Mouse (Mus musculus): ENCODE results near the gene Pick1. TPM values are rescaled to one million over a fixed set of nuclear protein-coding genes. Genes with fewer than 3 reads are reported as not detected.
A peak's percentile ranks its signal among the peaks of the same experiment; 100 is the strongest.
"Not testable (repeated sequence)": the region's sequence is repeated elsewhere in the genome, so short reads cannot be mapped to it uniquely, and the experiment has no call there.

Pick1 gene
- total RNA-seq, 4 experiments from 2014 or later: 23.5 to 29.8 (median 27.3) TPM

DNA sequence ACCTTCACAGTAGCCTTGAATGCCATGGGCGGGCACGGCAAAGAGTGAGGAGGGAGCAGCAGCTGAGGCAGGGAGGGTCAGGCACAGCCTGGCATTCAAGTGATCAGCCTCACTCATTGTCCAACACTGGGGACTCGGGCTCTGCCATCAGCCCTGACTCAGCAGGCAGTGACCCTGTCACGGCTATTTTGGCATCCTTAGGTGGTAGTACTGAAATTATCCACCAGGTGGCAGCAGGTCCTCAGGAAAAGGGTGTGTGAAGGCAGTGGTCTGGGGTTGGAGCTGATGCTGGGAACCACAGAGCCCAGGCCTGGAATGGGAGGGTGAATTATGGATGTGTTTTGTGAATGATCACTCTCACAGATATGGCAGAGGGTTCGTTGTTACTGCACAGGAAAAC lies 4.3 kb upstream of the Pick1 start:
- DNase-seq (ENCODE audit: low spot score): peak; percentile 92

DNA sequence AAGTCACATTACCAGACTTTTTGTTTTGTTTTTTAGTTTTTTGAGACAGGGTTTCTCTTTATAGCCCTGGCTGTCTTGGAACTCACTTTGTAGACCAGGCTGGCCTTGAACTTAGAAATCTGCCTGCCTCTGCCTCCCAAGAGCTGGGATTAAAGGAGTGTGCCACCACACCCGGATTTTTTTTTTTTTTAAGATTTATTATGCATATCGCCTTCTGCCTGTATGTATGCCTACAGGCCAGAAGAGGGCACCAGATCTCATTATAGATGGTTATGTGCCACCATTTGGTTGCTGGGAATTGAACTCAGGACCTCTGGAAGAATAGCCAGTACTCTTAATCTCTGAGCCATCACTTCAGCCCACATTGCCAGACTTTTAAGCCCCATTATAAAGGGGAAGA lies 3.2 kb upstream of the Pick1 start:
- DNase-seq (ENCODE audit: low spot score): not testable (repeated sequence)

DNA sequence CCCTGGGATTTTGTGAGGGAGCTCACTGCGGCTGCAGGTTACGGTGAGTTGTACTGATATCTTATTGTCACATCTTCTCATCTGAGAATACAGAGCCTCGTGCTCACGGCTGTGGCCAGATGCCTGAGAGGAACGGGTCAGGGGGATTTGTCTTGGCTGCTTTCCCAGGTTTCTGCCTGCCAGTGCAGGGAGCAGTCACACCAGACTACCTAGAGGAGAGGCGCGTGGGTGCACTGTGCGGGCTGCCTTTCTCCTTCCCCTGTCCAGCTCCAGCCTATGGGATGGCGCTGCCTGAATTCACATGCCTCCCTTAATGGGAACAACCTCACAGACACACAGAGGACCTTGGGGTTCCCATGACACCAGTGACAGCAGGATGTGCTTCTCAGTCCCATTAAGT lies 6.3 kb downstream of the Pick1 start:
- DNase-seq (ENCODE audit: low spot score): no peak

GRCm38 (mm10) chr15:79238036-79238435 lies 9.1 kb downstream of the Pick1 start:
- DNase-seq (ENCODE audit: low spot score): no peak

DNA sequence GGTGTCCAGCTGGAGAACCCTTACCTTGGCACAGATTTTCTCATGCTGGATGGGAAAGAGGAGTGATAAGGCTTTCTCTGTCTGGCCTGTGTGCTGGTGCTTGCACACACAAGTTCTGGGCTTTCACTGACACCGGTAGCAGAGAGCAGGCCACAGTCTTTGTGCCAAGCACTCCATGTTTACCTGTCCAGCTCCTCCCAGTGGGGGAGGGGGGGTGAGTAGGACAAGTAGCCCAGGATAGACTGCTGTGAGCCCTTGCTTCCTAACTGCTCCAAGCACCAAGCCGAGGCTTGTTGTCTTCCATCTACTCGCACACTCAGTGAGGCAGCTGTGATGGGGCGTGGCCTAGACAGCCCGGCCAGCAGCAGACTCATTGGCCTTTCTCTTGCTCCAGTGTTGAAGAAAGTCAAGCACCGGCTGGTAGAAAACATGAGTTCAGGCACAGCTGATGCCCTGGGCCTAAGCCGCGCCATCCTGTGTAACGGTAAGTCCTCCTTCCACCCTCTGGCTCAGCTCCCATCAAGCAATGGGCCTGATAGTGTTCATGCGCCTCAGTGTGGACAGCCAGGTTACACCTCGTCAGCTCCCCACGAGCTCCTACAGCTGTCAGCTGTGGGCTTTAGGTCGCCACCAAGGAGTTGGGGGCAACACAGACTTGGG lies 13.7 kb downstream of the Pick1 start:
- no peak for DNase-seq (ENCODE audit: low spot score)

GRCm38 (mm10) chr15:79243234-79244042 lies 14.5 kb downstream of the Pick1 start:
- peak; percentile 96 for DNase-seq (ENCODE audit: low spot score)

DNA sequence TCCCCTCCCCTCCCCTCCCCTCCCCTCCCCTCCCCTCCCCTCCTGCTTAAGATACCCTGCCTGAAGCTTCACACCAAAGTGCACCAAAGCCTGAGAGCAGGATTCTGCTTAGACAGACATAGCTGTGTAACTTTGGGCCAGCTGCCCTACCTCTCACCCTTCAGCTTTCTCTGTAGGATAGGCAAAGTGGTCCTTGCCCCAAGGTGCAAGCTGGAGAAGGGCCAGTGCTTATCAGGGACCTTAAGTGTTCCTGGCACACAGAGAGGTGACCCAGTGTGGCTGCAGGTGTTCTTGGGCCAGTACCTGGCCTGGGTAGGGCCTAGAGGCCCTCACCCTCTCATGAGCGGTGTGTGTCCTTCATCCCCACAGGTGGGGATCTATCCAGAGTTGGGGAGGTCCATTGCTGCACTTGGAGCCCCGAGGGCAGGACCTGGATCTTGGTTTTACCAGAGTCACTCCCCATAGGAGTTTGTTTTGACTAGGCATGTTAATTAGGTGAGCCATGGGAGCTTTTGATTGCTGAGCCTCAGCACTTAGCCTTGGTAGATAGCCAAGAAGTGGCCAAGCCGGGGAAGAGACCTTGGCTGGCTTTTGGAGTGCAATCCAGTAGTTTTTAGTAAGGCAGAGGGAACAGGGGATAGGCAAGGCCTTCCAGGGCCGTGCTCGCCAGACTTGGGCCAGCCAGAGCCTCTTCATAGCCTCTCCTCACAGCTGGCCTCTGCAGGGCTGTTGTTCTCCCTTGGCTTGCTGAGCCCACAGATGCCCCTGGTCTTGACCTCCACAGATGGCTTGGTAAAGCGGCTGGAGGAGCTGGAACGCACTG lies 15.3 kb downstream of the Pick1 start:
- no peak for DNase-seq (ENCODE audit: low spot score)

DNA sequence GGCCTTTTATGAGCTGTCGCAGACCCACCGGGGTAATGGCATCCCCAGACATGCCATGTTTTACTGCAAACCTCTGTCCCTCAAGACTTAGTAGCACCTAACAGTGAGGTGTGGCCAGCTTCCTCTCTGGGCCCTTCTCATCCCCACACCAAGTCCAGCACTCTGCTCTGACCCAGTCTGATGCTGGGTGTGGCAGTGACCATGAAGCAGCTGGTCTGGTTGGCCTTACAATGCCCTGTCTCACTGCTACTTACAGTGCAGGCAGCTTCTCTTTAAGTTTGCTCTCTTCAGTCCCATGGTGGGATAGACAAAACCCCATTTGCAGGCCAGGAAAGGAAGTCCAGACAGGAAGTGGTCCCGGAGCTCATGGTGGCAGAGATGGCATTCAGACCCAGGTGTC lies 16.3 kb downstream of the Pick1 start:
- DNase-seq (ENCODE audit: low spot score): no peak

DNA sequence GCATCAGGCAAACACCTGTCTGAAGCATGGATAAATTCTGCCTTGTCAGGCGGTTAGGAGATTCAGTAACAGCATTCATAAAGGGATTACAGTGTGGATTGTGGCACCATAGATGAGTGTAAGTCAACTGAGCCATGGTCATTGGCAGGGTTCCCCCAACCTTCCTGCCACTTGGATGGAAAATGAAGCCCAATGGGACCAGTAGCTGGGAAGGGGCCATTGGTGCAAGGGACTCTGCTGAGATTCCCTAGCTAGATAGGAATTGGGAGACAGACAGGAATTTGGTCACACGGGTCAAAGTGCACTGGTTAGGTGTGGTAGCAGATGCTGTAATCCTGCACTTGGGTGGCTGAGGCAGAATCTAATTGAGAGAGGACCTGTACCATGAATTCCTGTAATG lies 21.3 kb downstream of the Pick1 start:
- DNase-seq (ENCODE audit: low spot score): no peak

GRCm38 (mm10) chr15:79251168-79251567 lies 22.2 kb downstream of the Pick1 start:
- no peak for DNase-seq (ENCODE audit: low spot score)

GRCm38 (mm10) chr15:79251781-79252491 lies 23.0 kb downstream of the Pick1 start:
- DNase-seq (ENCODE audit: low spot score): no peak

- no peak for DNase-seq (ENCODE audit: low spot score)
Observed at GRCm38 (mm10) chr15:79252580-79252979, 23.6 kb downstream of the Pick1 start.

GRCm38 (mm10) chr15:79254661-79255060 lies 25.7 kb downstream of the Pick1 start, which contains the start of gene Slc16a8:
Slc16a8 (minus strand) TSS chr15:79254761.
- DNase-seq (ENCODE audit: low spot score): no peak

- DNase-seq (ENCODE audit: low spot score): no peak
Observed at GRCm38 (mm10) chr15:79258521-79258920, 29.5 kb downstream of the Pick1 start.

- DNase-seq (ENCODE audit: low spot score): no peak
Observed at GRCm38 (mm10) chr15:79261095-79261725, 32.2 kb downstream of the Pick1 start.

DNA sequence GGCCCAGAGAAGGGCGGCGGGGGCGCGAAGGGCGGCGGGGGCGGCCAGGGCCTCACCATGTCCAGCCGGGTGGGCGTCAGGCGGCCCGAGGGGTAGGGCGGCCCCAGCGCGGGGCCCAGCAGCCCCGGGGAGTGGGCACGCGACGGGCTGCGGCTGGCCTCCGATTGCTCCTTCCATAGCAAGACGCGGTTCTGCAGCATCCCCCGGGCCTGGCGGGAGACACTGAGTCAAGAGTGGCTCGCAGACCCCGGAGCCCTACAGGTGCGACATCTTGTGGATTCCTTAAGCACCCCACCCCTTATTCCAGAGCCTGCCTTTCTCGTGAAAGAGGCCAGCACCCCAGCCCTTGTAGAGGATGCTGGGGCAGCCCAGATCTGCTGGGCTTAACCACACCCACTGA lies 32.8 kb downstream of the Pick1 start:
- DNase-seq (ENCODE audit: low spot score): no peak

DNA sequence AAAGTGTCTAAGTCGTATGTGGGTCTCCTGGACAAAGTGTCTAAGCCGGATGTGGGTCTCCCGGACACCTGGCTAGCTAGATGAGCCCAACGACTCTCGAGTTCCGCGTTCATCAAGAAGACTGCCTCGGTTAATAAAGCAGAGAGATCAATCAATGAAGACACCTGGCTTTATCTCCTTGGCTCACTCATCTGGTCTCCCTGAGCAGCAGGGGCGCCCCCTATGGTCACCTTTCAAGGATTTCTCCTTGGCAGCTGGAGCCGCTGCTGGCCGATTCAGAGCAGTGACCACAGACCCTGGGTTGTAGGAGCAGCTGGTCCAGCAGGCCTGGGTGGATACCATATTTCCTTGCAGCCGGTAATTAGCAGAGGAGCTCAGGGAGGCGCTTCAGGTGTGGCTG lies 33.4 kb downstream of the Pick1 start:
- DNase-seq (ENCODE audit: low spot score): no peak

- no peak for DNase-seq (ENCODE audit: low spot score)
Observed at GRCm38 (mm10) chr15:79262786-79263309, 33.9 kb downstream of the Pick1 start.

- no peak for DNase-seq (ENCODE audit: low spot score)
Observed at GRCm38 (mm10) chr15:79263726-79264125, 34.8 kb downstream of the Pick1 start.

DNA sequence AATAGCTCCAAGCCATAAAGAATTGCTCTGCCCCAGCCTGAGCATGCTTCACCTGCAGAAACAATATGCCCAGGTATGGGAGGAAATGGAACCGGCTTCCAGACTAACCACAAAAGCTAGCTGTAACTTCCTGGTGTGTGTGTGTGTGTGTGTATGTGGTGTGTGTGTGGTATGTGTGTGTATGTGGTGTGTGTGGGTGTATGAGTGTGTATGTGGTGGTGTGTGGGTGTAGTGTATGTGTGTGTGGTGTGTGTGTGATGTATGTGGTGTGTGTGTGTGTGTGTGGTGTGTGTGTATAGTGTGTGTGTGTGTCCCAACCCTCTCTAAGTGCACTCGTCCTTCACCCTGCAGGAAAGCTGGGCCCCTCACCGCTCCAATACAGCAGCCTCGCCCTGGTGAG lies 36.4 kb downstream of the Pick1 start:
- no peak for DNase-seq (ENCODE audit: low spot score)

DNA sequence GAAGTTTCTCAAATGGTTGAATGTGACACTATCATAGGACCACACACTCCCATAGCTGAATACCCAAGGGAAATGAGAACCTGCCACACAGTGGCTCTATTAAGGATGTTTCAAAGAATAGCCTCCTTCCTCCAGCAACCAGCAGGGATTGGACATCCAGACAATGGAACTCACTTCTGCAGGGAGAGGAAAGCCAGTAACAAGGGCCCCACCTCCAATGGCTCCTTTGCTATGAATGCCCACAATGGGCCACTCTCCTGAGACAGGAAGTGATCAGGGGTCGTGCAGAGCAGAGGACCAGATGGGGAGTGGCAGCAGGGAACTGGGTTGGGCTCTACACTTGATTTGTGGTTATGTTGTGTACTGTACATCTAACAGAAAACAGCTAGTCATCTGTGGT lies 39.5 kb downstream of the Pick1 start:
- no peak for DNase-seq (ENCODE audit: low spot score)
